Mouse (Mus musculus): Measurements from ENCODE around the gene Htr2a.

Gene Htr2a

GRCm38 (mm10) chr14:74640819-74641381, at the start of gene Htr2a:
Gene Htr2a (plus strand): TSS chr14:74640840.
- DNase-seq (ENCODE audit: low read depth, low spot score), result no peak

DNA sequence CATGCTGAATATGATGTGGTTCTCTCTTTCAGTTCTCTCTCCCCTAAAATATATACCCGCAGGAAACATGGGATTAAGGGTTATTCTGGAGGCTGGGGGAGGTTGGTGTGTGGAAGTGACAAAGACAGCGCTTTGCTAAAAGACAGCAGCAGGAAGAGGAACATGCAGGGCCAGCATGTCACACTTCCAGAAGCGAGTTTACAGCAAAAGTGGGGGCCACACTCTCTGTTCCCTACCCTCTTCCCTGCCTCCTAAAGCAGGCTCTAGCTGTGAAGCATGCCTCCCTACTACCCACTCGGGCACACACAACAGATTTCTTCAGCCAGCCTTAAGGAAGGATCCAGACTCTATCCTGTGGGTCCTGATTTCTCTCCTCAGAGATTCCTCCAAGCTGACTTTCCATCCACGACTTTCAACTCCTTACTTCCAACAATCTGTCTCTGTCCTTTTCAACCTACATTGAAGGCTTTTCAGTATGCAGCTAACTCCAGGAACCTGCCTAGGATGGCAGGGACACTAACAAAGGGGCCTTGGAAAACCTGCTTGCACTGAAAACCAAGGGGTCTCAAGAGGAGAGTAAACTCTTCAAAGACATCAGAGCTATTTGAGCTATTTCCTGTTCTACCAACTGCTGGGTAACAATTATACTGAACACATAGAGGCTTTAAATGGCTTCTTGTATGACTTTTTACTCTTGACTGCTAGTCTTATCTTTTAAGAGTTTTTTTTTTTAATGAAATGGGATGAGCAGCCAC, 39.1 kb upstream of the Htr2a start:
- DNase-seq (ENCODE audit: low read depth, low spot score), result no peak

DNA sequence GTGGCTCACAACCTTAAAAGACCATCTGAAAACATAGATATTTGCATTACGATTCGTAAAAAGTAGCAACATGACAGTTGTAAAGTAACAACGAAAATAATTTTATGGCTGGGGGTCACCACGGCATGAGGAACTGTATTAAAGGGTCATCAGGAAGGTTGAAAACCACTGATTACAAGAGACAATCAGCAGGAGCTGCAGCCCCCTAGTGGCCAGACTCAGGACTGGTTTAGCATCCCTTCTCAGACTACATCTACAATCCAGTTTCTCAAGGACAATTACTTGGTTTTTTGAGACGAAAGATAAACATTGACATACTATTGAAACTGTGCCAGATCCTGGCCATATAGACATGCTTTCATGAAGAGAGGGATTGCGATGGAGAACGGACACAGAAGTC, 38.1 kb upstream of the Htr2a start:
- peak; percentile 11 for DNase-seq (ENCODE audit: low read depth, low spot score)

DNA sequence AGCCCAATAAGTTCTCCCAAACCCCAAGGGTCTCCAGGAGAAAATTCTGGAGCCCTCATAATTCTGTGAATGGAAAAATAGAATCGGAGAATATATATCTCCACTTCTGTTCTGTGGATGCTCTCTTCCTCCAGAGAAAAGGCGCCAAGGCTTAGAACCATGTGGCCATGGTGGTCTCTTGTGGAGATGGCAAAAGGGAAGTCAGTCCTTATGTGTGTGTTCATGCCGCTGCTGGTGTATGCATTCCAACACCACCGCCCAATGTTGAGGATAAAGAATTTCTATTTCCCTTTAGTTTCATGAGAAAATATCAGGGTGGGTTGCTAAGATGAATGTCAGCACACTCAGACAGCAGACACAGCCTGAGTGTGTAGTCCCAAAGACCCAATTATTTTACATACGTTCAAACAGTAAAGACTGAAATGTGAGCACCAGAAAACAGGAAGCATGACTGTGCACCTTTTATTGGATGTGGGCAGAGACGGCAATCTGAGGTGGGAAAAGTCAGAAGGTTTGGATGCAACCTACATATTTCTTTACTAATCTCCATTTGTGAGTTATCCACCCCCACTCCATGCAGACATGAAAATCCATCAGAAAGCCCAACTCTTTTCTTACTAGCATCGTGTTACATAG, 37.4 kb upstream of the Htr2a start:
- DNase-seq (ENCODE audit: low read depth, low spot score), result no peak

DNA sequence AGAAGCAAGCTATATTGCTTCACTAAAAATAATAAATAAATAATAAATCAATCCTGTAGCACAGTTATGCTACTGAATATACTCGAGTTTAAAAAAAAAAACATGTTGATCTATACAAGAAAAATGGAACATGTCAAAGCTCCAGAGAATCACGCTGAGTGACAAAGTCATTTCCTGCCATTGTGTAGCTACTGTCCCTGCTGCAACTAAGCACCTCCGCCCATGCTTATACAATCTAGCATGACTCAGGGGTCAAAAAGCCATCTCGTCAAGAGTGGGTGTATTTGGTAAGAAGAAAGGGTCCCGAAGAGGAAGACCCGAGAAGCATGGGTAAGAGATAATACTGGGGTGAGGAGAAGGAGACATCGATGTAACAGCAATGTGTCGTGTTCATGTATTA, 29.3 kb upstream of the Htr2a start:
- DNase-seq (ENCODE audit: low read depth, low spot score), result no peak

DNA sequence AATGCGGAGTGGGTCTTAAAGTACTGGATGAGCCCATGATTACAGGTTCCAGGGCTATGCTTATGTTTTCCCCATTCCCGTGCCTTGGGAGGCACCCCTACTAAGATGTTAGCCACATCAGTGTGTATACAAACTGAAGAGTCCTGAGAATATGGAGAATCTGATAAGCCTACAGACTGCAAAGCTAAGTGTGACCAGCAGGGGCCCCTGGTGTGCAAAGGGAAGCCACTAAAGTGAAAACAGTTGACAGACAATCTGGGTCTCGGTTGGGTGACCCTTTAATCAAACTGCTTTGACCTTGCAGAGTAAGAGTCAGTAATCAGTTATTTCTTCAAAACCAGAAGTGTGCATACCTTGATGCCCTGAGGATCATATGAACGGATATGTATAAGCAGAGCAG, 21.8 kb upstream of the Htr2a start:
- no peak for DNase-seq (ENCODE audit: low read depth, low spot score)

DNA sequence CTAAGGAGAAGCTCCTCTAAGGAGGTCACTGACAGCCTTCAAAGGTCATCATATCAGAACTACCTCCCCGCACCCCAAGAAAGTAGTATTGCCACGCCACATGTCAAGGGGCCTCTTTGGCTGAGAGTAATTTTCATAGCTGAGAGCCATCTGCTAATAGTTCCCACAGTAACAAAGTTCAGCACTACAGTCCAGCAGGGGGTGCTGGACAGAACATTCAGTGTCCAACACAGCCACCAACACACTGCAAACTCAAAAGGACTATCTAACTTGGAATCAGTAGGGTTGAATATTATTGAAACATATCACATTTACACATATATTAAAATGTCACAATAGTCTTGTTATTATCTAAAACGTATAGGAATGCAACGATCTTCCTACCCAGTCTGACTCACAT, 2.6 kb upstream of the Htr2a start:
- no peak for DNase-seq (ENCODE audit: low read depth, low spot score)

DNA sequence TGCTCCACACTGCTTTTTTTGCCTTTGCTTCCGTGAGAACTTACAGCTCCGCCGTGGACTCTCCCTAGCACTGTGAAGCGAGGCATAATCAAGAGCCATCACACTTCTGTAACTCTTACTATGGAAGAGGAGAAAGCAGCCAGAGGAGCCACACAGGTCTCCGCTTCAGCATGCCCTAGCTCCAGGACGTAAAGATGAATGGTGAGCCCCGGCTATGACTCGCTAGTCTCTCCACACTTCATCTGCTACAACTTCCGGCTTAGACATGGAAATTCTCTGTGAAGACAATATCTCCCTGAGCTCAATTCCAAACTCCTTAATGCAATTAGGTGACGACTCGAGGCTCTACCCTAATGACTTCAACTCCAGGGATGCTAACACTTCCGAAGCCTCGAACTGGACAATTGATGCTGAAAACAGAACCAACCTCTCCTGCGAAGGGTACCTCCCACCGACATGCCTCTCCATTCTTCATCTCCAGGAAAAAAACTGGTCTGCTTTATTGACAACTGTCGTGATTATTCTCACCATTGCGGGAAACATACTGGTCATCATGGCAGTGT, 1.1 kb downstream of the Htr2a start:
- DNase-seq (ENCODE audit: low read depth, low spot score), result no peak

DNA sequence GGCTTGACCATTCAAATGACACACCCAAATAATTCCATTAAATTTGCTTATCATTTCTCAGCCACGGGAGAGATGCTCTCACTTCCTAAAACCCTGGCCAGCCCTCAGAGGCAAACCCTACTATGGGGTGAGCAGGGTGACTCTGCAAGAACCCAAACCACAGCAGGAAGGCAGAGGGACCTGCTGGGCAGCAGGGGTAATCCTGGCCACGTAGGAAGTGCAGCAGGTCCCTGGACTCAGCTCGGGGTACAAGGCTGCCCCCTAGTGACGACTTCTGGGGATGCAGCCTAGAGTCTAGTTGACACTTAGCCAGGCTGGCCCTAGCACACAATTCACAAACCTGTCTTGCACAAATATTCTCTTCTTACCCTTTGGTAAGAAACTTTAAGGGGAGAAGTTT, 2.7 kb downstream of the Htr2a start:
- peak; percentile 58 for DNase-seq (ENCODE audit: low read depth, low spot score)

DNA sequence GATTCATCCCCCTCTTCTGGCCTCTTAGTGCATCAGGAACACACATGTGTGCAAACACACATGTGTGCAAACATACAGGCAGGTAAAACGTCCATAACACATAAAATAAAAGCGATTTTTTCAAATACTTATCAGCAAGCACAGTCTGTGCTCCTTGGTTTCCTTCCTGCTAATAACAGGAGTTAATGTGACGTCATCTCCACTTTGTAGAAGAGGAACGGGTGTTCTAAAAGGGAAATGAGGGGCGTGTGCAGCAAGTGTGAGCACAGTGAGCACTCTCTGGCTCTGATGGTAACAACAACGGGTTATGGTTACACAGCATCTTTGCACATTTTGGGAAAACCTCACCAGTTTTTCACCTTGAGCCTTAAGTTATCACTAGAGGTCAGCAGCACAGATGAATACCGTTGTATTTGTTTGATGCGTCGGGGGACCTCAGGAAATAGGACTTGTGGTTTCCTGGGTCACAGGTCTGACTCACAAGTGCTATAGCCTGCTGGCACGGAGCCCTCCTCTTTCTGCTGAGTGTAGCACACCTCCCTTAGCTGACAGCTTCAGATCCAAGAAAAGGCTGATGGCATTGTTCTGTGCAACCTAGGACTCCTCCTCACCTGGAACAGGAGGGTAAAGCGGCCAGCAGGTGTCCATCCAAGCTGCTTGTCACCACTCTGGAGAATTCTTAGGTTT, 5.6 kb downstream of the Htr2a start:
- DNase-seq (ENCODE audit: low read depth, low spot score), result no peak

- no peak for DNase-seq (ENCODE audit: low read depth, low spot score)
Observed at GRCm38 (mm10) chr14:74650001-74650400, 9.4 kb downstream of the Htr2a start.

GRCm38 (mm10) chr14:74651678-74652077, 11.0 kb downstream of the Htr2a start:
- DNase-seq (ENCODE audit: low read depth, low spot score), result no peak

DNA sequence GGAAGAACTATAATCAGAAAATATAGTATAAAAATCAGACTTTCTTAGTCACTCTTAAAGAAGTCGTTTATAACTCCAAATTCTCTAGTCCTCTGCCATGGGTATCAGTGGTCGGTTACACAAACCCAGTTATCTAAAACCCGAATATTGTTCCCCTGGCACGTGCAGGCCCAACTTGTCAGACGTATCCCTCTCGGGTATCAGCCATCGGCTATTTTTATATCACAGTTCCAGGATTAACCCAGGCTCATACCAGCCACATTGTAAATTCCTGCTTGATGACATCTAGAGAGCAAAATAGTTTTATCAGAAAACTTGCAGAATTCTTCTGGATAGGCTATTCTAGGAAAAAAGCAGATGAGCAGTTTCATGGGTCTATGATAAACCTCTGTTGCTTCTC, 16.6 kb downstream of the Htr2a start:
- DNase-seq (ENCODE audit: low read depth, low spot score), result no peak

GRCm38 (mm10) chr14:74659411-74659841, 18.8 kb downstream of the Htr2a start:
- DNase-seq (ENCODE audit: low read depth, low spot score), result no peak

GRCm38 (mm10) chr14:74672137-74673019, 31.7 kb downstream of the Htr2a start:
- DNase-seq (ENCODE audit: low read depth, low spot score), result no peak

DNA sequence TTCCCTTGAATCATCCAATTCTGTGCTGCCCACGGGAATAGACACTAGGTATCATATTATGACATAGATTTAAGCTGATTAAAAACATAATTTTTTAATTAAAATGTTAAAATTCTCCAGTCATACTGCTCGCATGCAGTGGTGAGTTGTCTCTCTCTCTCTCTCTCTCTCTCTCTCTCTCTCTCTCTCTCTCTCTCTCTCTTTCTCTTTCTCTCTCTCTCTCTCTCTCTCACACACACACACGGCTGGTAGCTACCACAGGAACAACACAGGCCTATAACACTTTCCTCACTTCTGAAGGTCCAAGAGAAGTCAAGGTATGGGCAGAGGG, 32.3 kb downstream of the Htr2a start:
- DNase-seq (ENCODE audit: low read depth, low spot score), result no peak

- DNase-seq (ENCODE audit: low read depth, low spot score), result no peak
Observed at GRCm38 (mm10) chr14:74673584-74673983, 32.9 kb downstream of the Htr2a start.

GRCm38 (mm10) chr14:74679841-74680240, 39.2 kb downstream of the Htr2a start:
- DNase-seq (ENCODE audit: low read depth, low spot score), result no peak

GRCm38 (mm10) chr14:74684298-74684978, 43.8 kb downstream of the Htr2a start:
- DNase-seq (ENCODE audit: low read depth, low spot score), result no peak

GRCm38 (mm10) chr14:74691963-74692362, 51.3 kb downstream of the Htr2a start:
- DNase-seq (ENCODE audit: low read depth, low spot score), result no peak

GRCm38 (mm10) chr14:74696766-74697165, 56.1 kb downstream of the Htr2a start:
- no peak for DNase-seq (ENCODE audit: low read depth, low spot score)

All from retina, postnatal 7 days (tissue).